Mouse (Mus musculus) c-Kit-positive CD71-positive TER-119-positive erythroid progenitor cells, embryonic 14.5 days (primary cell): ENCODE data around the gene Olfr1265.

Experiments used
- DNase-seq: peaks from one replicate; pipeline ENCODE4 v3.0.0-alpha.2; 2013; ENCODE audit warnings: low spot score

Gene Olfr1265

DNA sequence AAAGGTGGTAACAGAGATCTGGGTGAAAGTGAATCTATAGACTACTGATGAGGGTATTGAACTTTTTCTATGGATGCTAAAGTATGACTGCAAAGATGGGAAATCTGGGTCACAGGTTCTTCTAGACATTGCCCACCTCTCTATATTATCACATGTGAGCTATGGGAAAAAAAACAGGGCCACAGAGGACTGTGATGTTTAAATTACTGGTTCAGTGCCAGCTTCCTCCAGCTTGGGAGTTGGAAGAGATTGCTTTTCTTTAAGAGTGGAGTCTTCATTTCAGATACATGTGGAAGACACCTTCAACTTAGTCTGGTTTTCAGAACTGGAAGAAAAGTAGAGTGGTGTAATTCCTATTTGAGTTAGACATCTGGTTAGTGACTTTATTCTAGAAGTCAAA, at the start of gene Olfr1265:
Olfr1265 (plus strand) TSS at position 301 of the 400 bp plus-strand sequence.
- DNase-seq, result no peak

GRCm38 (mm10) chr2:89990921-89991320, 44.2 kb upstream of the Olfr1265 start, which contains the start of gene Olfr1261:
Olfr1261 (plus strand) TSS chr2:89991221.
- DNase-seq, result no peak

- no peak for DNase-seq
Measured at GRCm38 (mm10) chr2:89999845-90000244, 35.3 kb upstream of the Olfr1265 start, which contains the start of gene Olfr1262. Olfr1262 (plus strand) TSS chr2:90000145.

GRCm38 (mm10) chr2:90011831-90012230, 23.3 kb upstream of the Olfr1265 start, which contains the start of gene Olfr1263:
Olfr1263 (plus strand) TSS chr2:90012131.
- DNase-seq, result no peak

DNA sequence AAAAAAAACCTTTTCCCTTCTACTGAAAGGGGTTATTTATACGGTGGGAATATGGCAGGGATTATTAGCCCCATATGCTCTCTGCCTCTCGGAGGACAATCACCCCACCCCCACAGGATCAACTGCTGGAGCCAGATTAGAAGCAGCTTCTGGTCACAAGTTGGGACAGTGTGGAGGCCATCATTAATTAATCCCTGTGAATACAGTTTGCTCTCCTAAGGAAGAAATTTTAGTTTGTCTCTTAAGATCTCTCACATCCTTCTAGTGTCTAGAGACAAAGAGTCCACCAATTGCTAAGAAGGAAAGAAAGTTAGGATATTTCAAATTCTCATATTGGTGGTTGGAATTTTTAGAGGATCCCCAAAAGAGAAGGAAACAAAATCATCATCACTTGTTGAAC, 9.7 kb upstream of the Olfr1265 start, which contains the start of gene Olfr1264:
Olfr1264 (minus strand) TSS at position 101 of the 400 bp plus-strand sequence.
- no peak for DNase-seq

DNA sequence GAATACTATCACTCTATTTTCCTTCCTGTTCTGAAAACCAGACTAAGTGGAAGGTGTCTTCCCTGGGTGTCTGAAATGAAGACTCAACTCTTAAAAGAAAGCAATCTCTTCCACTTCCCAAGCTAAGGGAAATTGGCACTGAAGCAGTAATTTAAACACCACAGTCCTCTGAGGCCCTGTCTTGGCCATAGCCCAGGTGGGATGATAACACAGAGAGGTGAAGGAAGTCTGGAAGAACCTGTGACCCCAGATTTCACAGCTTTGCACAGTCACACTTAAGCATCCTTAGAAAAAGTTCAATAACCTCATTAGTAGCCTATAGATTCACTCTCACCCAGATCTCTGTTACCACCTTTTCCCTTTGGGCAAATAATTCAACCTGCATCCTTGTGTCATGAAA, 28.4 kb downstream of the Olfr1265 start, which contains the start of gene Olfr140:
Olfr140 (minus strand) TSS at position 101 of the 400 bp plus-strand sequence.
- DNase-seq, result no peak

DNA sequence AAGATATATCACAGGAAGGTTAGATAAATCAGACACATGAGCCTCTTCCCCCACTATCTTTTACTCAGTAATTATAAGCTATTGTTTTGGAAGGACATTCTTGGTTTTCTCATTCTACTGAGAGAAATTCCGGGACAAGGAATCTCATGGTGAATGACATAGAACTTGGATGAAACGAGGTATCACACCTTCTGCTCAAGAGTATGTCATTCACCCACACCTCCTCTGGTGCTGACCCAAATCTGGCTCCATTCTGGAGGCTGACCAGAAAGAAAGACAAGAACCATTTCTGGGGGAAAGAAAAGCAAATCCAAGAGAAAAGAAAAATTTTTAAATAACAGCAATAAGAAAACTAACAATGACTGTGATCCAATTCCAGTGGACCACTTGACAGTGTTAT, 34.9 kb downstream of the Olfr1265 start:
- no peak for DNase-seq
